In the genomic region with DNA sequence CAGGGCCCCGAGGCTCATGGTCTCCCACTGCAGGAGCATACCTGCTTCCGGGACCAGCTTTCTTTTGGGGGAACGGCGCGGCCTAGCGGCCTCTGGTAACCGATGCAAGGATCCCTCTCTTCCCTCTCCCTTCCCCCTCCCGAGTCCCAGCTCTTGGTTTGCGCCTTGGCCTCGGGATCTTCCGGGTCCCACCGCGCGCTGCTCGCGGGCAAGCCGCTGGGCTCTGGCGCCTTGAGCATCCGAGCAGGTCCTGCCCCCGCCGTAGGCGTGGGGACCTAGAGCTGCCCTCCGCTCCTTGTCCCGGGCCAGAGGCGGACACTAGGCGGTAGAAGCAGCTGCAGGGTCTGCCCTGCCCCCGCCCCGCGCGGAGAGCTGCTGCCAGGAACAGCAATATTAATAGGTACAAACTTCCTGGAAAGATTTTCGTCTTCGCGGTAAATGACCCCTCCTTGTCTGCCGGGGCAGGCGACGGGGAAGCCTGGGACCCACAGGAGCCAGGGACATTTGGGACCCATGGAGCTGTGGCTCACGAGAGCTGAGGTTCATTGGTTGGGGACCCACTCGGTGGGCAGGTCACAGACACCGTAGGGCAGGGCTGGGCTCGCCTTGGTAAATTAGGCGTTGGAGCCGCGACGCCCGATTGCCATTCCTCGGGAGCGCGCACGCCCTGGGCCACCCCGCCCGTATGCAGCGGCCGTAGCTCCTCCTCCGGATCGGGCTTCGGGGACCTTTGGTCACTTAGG, we compare ENCODE assay signal across 8 mouse cellular contexts. TPM values are rescaled to one million over a fixed set of nuclear protein-coding genes. Genes with fewer than 3 reads are reported as not detected.
DNase-seq lines count a peak whose midpoint lies in the region; ATAC-seq and TF ChIP-seq lines count a peak whose summit lies in the region.

No protein-coding gene starts in this region.

- H3K9me3 ChIP-seq in forebrain, embryonic 14.5 days (replicated peaks; ENCODE audit: control insufficient read depth, low read length) = no peaks in the 10 kb centered on the region
- H3K9me3 ChIP-seq in liver, embryonic 16.5 days (replicated peaks; ENCODE audit: control insufficient read depth, low read length) = peaks cover 4% of the 10 kb centered on the region
- H3K9me3 ChIP-seq in neural tube, embryonic 12.5 days = 0 out of 2 replicates have a peak, but pooled peaks cover 5% of the 10 kb centered on the region
- no peaks in the 10 kb centered on the region for H3K9me3 ChIP-seq in stomach, postnatal 0 days (ENCODE audit: control insufficient read depth, low read length)

- H3K36me3 ChIP-seq in forebrain, embryonic 14.5 days (ENCODE audit: control insufficient read depth, insufficient read depth, low read length) = no peaks in the 10 kb centered on the region
- no peaks in the 10 kb centered on the region for H3K36me3 ChIP-seq in liver, embryonic 16.5 days (ENCODE audit: control insufficient read depth, insufficient read depth)
- no peaks in the 10 kb centered on the region for H3K36me3 ChIP-seq in neural tube, embryonic 12.5 days
- no peaks in the 10 kb centered on the region for H3K36me3 ChIP-seq in stomach, postnatal 0 days (ENCODE audit: control insufficient read depth, insufficient read depth, low read length)

- peak overlapping the region; percentile 98 for H3K4me2 ChIP-seq in forebrain, embryonic 14.5 days (ENCODE audit: low read length)
- peak overlapping the region; percentile 98 for H3K4me2 ChIP-seq in liver, embryonic 16.5 days (ENCODE audit: low read depth, low read length)
- peak overlapping the region; percentile 71 for H3K4me2 ChIP-seq in neural tube, embryonic 12.5 days (replicated peaks)
- peak overlapping the region; percentile 95 for H3K4me2 ChIP-seq in stomach, postnatal 0 days (replicated peaks; ENCODE audit: low read depth)

- ATAC-seq in forebrain, embryonic 14.5 days = peak; percentile 88
- peak; percentile 83 for ATAC-seq in liver, embryonic 16.5 days (ENCODE audit: low read depth)
- ATAC-seq in neural tube, embryonic 12.5 days (ENCODE audit: low FRiP score, low read depth) = peak; percentile 87
- peak; percentile 89 for ATAC-seq in stomach, postnatal 0 days (ENCODE audit: low FRiP score, low TSS enrichment)

- intact Hi-C loops in heart, postnatal 14 days (cut with DNase I) = loop anchor here (1.0 kb wide), 1 partner anchor 34 kb away; no protein-coding TSS in a partner anchor

- peak overlapping the region; percentile 67 for H3K4me3 ChIP-seq in forebrain, embryonic 14.5 days (ENCODE audit: low read depth, low read length)
- H3K4me3 ChIP-seq in liver, embryonic 16.5 days (ENCODE audit: low read depth, low read length) = peak overlapping the region; percentile 72
- peak overlapping the region; percentile 55 for H3K4me3 ChIP-seq in neural tube, embryonic 12.5 days
- peak overlapping the region; percentile 62 for H3K4me3 ChIP-seq in stomach, postnatal 0 days (ENCODE audit: low read depth, low read length)

- H3K27me3 ChIP-seq in forebrain, embryonic 14.5 days (replicated peaks; ENCODE audit: control insufficient read depth, insufficient read depth, low read length) = no peaks in the 10 kb centered on the region
- H3K27me3 ChIP-seq in liver, embryonic 16.5 days (ENCODE audit: control insufficient read depth, insufficient read depth, low read depth, low read length) = no peaks in the 10 kb centered on the region
- no peaks in the 10 kb centered on the region for H3K27me3 ChIP-seq in neural tube, embryonic 12.5 days (replicated peaks)
- H3K27me3 ChIP-seq in stomach, postnatal 0 days (ENCODE audit: control insufficient read depth, insufficient read depth, low read length) = no peaks in the 10 kb centered on the region

- peak; percentile 80 for TF ChIP-seq CTCF in stomach, postnatal 0 days (IDR thresholded peaks at IDR 0.05; ENCODE audit: low read depth)

- peak overlapping the region; percentile 80 for H3K27ac ChIP-seq in forebrain, embryonic 14.5 days (ENCODE audit: low read depth, low read length)
- H3K27ac ChIP-seq in liver, embryonic 16.5 days (ENCODE audit: low read length) = peak overlapping the region; percentile 90
- peak overlapping the region; percentile 39; the same call in 1 of the 2 replicates for H3K27ac ChIP-seq in neural tube, embryonic 12.5 days
- H3K27ac ChIP-seq in stomach, postnatal 0 days (replicated peaks) = peak overlapping the region; percentile 99

- under 1% methylated on average over 56 of the region's 56 CpGs for WGBS in forebrain, embryonic 14.5 days
- WGBS in large intestine, adult 2 months = under 1% methylated on average over 56 of the region's 56 CpGs
- WGBS in liver, embryonic 16.5 days (ENCODE audit: insufficient replicate concordance) = under 1% methylated on average over 56 of the region's 56 CpGs
- WGBS in neural tube, embryonic 12.5 days = under 1% methylated on average over 56 of the region's 56 CpGs
- WGBS in stomach, postnatal 0 days = under 1% methylated on average over 56 of the region's 56 CpGs

- H3K9ac ChIP-seq in forebrain, embryonic 14.5 days (ENCODE audit: low read length) = peak overlapping the region; percentile 81
- H3K9ac ChIP-seq in liver, embryonic 16.5 days (ENCODE audit: low read depth, low read length) = peak overlapping the region; percentile 76
- peak overlapping the region; percentile 73 for H3K9ac ChIP-seq in neural tube, embryonic 12.5 days
- peak overlapping the region; percentile 90 for H3K9ac ChIP-seq in stomach, postnatal 0 days (ENCODE audit: low read length)

- TF ChIP-seq EP300 in stomach, postnatal 0 days (optimal IDR thresholded peaks at IDR 0.05) = no peak

- DNase-seq in ES-CJ7 (ENCODE audit: low read depth, low spot score) = peak; percentile 93
- DNase-seq in cerebellum, adult 11 months = peak; percentile 86
- peak; percentile 92 for DNase-seq in forebrain, embryonic 14.5 days (ENCODE audit: low spot score)
- DNase-seq in heart, postnatal 14 days = peak; percentile 86 to 89
- peak; percentile 83 for DNase-seq in large intestine, adult 2 months (ENCODE audit: low read depth, low spot score)
- DNase-seq in stomach, postnatal 0 days (ENCODE audit: low spot score) = peak; percentile 95

- H3K4me1 ChIP-seq in forebrain, embryonic 14.5 days (ENCODE audit: control insufficient read depth, insufficient read depth, low read length) = peaks cover 8% of the 10 kb centered on the region; the same call in 1 of the 2 replicates
- H3K4me1 ChIP-seq in liver, embryonic 16.5 days (ENCODE audit: control insufficient read depth, low read depth, low read length) = peaks cover 16% of the 10 kb centered on the region
- H3K4me1 ChIP-seq in neural tube, embryonic 12.5 days = peaks cover 15% of the 10 kb centered on the region
- H3K4me1 ChIP-seq in stomach, postnatal 0 days (replicated peaks; ENCODE audit: control insufficient read depth, insufficient read depth) = no peaks in the 10 kb centered on the region

RNA-seq across cellular contexts. Expression of a gene that starts 35.9 kb away (rescaled TPM):
- 4,992 and 5,015 TPM in 2 replicates for polyA plus RNA-seq in forebrain, embryonic 14.5 days (2014; fragmentation: Nextera tagmentation; extraction: Ambion mirVana)
- total RNA-seq in heart, postnatal 14 days (2021) = 100 to 1,000 TPM; 659 to 710 TPM
- 392 and 459 TPM in 2 replicates for polyA plus RNA-seq in large intestine, adult 2 months (2012; rRNA removed)
- 2,020 and 2,074 TPM in 2 replicates for polyA plus RNA-seq in liver, embryonic 16.5 days (2015; fragmentation: Nextera tagmentation; extraction: Ambion mirVana)
- 3,506 and 3,654 TPM in 2 replicates for polyA plus RNA-seq in neural tube, embryonic 12.5 days (2016; fragmentation: Nextera tagmentation; extraction: Ambion mirVana)
- 1,633 and 1,693 TPM in 2 replicates for polyA plus RNA-seq in stomach, postnatal 0 days (2015; fragmentation: Nextera tagmentation; extraction: Ambion mirVana)

RNA-seq across cellular contexts. Expression of a gene that starts 52.0 kb away (rescaled TPM):
- 17.2 and 18.1 TPM in 2 replicates for polyA plus RNA-seq in forebrain, embryonic 14.5 days (2014; fragmentation: Nextera tagmentation; extraction: Ambion mirVana)
- total RNA-seq in heart, postnatal 14 days (2021) = 10 to 100 TPM; 24.5 to 25.3 TPM
- polyA plus RNA-seq in large intestine, adult 2 months (2012; rRNA removed) = 12.0 and 14.6 TPM in 2 replicates
- polyA plus RNA-seq in liver, embryonic 16.5 days (2015; fragmentation: Nextera tagmentation; extraction: Ambion mirVana) = 8.1 and 8.4 TPM in 2 replicates
- polyA plus RNA-seq in neural tube, embryonic 12.5 days (2016; fragmentation: Nextera tagmentation; extraction: Ambion mirVana) = 27.9 and 31.0 TPM in 2 replicates
- polyA plus RNA-seq in stomach, postnatal 0 days (2015; fragmentation: Nextera tagmentation; extraction: Ambion mirVana) = 16.6 and 16.7 TPM in 2 replicates

Comparison
In these comparisons a context has a peak if more than half of its experiments do, and no peak if none do; other contexts are left out.
1. Peak in every context shown above with its lines: DNase-seq, ATAC-seq, H3K4me3 ChIP-seq and H3K27ac ChIP-seq.
2. H3K27ac ChIP-seq: peak in every context shown above with its lines; median percentile 99 in stomach, postnatal 0 days; 90 in liver, embryonic 16.5 days; 80 in forebrain, embryonic 14.5 days; 39 in neural tube, embryonic 12.5 days.